Mouse (Mus musculus): ENCODE results near the gene Hs1bp3. TPM values are rescaled to one million over a fixed set of nuclear protein-coding genes. Genes with fewer than 3 reads are reported as not detected.

The Hs1bp3 gene
- total and polyA plus RNA-seq, 2 experiments from 2014 or later: 5.8 to 7.0 TPM

DNA sequence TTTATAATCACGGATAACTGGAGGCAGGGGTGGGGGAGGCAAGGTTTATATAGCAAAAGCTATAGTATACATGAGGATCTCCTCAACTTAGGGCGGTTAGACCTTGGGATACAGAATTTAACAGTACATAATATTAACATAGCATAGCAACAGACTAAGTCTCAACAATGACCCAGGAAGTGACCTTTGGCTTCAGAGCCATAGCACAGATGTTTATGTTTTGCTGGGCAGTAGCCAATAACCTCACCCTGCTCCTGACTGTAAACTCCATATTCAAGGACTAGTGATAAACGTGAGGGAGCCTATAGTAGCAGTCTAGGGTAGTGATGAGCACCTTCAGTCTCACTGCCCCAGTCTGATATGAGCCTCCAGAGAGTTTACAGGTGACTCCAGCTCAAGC is 53.5 kb downstream of the Hs1bp3 start:
- Histone ChIP-seq H3K4me1 (ENCODE audit: insufficient read depth) (no peaks in the 10 kb centered on the region), H3K9ac (no peak overlapping the region)
- WGBS: 74% methylated on average over 3 of the region's 3 CpGs

DNA sequence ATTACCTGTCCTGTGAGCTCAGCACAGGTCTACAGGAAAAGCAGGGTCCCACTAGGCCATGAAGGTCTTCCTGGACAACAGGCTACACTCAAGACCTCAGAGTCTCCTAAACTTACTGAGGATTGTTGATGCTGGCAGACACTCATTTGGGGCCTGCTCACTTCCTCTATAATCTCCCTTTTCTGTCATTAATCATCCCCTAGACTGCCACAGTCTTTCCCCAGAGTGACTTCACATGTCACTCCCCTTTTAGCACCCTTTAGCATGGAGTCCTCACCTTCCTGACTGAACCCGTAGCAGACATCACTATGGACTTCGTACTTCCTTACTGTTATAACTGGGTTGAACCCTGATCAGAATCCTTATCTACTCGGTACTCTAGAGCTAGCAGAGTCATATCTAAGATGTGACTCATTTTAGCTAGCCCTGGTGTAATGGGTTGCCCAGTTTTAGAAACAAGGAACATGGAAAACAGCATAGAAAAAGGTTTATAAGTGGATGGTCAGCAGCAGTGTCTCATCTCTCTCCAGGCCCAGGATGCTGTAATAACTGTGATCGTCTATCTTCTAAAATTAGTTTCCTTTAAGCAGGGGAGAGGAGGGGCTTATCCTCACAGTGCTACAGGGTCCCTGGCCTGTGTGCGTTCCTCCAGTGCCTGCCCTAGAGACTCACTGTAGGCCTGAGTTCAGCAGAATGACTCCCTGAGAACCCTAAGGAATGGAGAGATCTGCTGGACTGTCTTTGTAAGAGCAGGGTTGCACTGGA is 58.7 kb downstream of the Hs1bp3 start:
- H3K9me3 ChIP-seq (ENCODE audit: low read length): no peaks in the 10 kb centered on the region
- H3K27me3 ChIP-seq (ENCODE audit: insufficient read depth, low read length): no peaks in the 10 kb centered on the region
- H3K36me3 ChIP-seq (ENCODE audit: insufficient read depth): no peaks in the 10 kb centered on the region
- H3K4me3 ChIP-seq (ENCODE audit: low read depth, low read length): no peak overlapping the region
- no peak overlapping the region for H3K9ac ChIP-seq
- no peaks in the 10 kb centered on the region for H3K4me1 ChIP-seq (ENCODE audit: insufficient read depth)
- 81% methylated on average over 5 of the region's 5 CpGs for WGBS
- no peak overlapping the region for H3K4me2 ChIP-seq (ENCODE audit: low read depth)
- no peak overlapping the region for H3K27ac ChIP-seq (ENCODE audit: low read depth, low read length)
- TF ChIP-seq CTCF (IDR thresholded peaks at IDR 0.05; ENCODE audit: low read depth): no peak
- DNase-seq (no peak), ATAC-seq (no peak)

More for the DNA sequence above, 53.5 kb downstream of the Hs1bp3 start:
- Histone ChIP-seq H3K4me3 (ENCODE audit: low read depth, low read length) (no peak overlapping the region), H3K4me2 (ENCODE audit: low read depth) (no peak overlapping the region), H3K27ac (ENCODE audit: low read depth, low read length) (no peak overlapping the region), H3K27me3 (ENCODE audit: insufficient read depth, low read length) (no peaks in the 10 kb centered on the region), H3K36me3 (ENCODE audit: insufficient read depth) (no peaks in the 10 kb centered on the region), H3K9me3 (ENCODE audit: low read length) (no peaks in the 10 kb centered on the region)
- TF ChIP-seq CTCF (IDR thresholded peaks at IDR 0.05; ENCODE audit: low read depth): no peak
- ATAC-seq: no peak
- no peak for DNase-seq

GRCm38 (mm10) chr12:8372511-8373180 is 59.4 kb downstream of the Hs1bp3 start:
- H3K9me3 ChIP-seq (ENCODE audit: low read length): no peaks in the 10 kb centered on the region
- H3K4me1 ChIP-seq (ENCODE audit: insufficient read depth): no peaks in the 10 kb centered on the region
- no peak for TF ChIP-seq CTCF (IDR thresholded peaks at IDR 0.05; ENCODE audit: low read depth)
- ATAC-seq (no peak), DNase-seq (no peak)
- WGBS: 84% methylated on average over 7 of the region's 7 CpGs
- no peaks in the 10 kb centered on the region for H3K36me3 ChIP-seq (ENCODE audit: insufficient read depth)
- no peak overlapping the region for H3K27ac ChIP-seq (ENCODE audit: low read depth, low read length)
- no peaks in the 10 kb centered on the region for H3K27me3 ChIP-seq (ENCODE audit: insufficient read depth, low read length)
- no peak overlapping the region for H3K4me3 ChIP-seq (ENCODE audit: low read depth, low read length)
- no peak overlapping the region for H3K9ac ChIP-seq
- no peak overlapping the region for H3K4me2 ChIP-seq (ENCODE audit: low read depth)

DNA sequence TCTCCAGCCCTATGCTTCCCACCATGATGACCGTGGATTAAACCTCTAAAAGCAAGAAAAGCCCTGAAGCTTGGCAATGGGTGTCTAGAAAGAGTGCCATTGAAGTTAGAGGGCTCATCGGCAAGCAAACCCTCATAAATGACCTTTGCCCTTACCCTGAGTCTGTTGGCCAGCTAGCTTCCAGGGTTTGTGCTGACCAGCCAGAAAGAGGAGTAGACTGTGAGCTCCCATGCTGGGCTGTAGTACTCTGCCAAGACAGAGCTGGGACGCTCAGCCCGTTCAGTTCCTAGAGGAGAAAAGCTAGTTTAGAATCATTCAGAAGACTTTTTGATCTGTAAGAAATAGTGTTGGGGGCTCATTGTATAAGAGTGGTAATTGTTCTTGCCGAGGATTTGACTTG is 60.5 kb downstream of the Hs1bp3 start:
- Histone ChIP-seq H3K4me3 (ENCODE audit: low read depth, low read length) (no peak overlapping the region), H3K27me3 (ENCODE audit: insufficient read depth, low read length) (no peaks in the 10 kb centered on the region), H3K4me1 (ENCODE audit: insufficient read depth) (no peaks in the 10 kb centered on the region), H3K36me3 (ENCODE audit: insufficient read depth) (no peaks in the 10 kb centered on the region), H3K4me2 (ENCODE audit: low read depth) (no peak overlapping the region), H3K9ac (no peak overlapping the region), H3K9me3 (ENCODE audit: low read length) (no peaks in the 10 kb centered on the region), H3K27ac (ENCODE audit: low read depth, low read length) (no peak overlapping the region)
- WGBS: 73% methylated on average over 5 of the region's 5 CpGs
- DNase-seq (no peak), ATAC-seq (no peak)
- no peak for TF ChIP-seq CTCF (IDR thresholded peaks at IDR 0.05; ENCODE audit: low read depth)

GRCm38 (mm10) chr12:8377169-8377568 is 63.9 kb downstream of the Hs1bp3 start:
- 74% methylated on average over 1 of the region's 1 CpGs for WGBS
- ATAC-seq: no peak

DNA sequence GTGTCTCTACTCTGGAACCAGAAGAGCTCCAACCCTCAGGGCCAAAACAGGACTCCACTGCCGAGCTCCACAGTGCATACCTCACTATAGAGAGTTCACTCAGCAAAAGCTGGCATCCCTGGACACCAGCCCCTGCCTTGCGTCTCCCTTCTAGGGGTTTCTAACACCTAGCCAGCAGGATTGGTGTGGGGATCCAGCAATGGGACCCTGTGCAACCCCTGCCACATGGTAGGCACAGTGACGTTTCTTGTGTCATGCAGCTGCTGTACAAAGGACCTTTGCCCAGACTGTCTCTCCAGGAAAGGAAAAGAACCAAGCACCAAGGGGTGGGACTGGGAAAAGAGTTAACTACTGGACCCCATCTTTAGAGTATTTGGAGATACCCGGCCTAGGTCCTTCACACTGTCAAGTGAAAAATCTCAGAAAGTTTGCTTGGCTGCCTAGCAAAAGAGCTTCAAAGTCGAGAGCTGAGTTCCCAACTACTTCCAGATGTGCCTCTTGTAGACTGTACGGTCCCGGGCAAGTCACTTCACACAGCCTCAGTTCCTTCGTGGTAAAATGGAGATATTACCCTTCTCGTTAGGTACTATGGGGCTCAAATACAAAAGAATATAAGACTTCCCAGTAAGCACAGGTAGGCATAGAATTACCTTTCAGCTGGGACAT is 64.9 kb downstream of the Hs1bp3 start:
- no peak overlapping the region for H3K4me2 ChIP-seq (ENCODE audit: low read depth)
- H3K27ac ChIP-seq (ENCODE audit: low read depth, low read length): no peak overlapping the region
- no peak for TF ChIP-seq CTCF (IDR thresholded peaks at IDR 0.05; ENCODE audit: low read depth)
- WGBS: 86% methylated on average over 9 of the region's 9 CpGs
- ATAC-seq: no peak
- no peaks in the 10 kb centered on the region for H3K9me3 ChIP-seq (ENCODE audit: low read length)
- DNase-seq: no peak
- no peaks in the 10 kb centered on the region for H3K36me3 ChIP-seq (ENCODE audit: insufficient read depth)
- no peaks in the 10 kb centered on the region for H3K4me1 ChIP-seq (ENCODE audit: insufficient read depth)
- no peaks in the 10 kb centered on the region for H3K27me3 ChIP-seq (ENCODE audit: insufficient read depth, low read length)
- no peak overlapping the region for H3K9ac ChIP-seq
- no peak overlapping the region for H3K4me3 ChIP-seq (ENCODE audit: low read depth, low read length)

More at GRCm38 (mm10) chr12:8377169-8377568, 63.9 kb downstream of the Hs1bp3 start:
- H3K4me2 ChIP-seq (ENCODE audit: low read depth): no peak overlapping the region
- H3K27me3 ChIP-seq (ENCODE audit: insufficient read depth, low read length): no peaks in the 10 kb centered on the region
- no peak for DNase-seq
- H3K4me1 ChIP-seq (ENCODE audit: insufficient read depth): no peaks in the 10 kb centered on the region
- H3K9me3 ChIP-seq (ENCODE audit: low read length): no peaks in the 10 kb centered on the region
- TF ChIP-seq CTCF (IDR thresholded peaks at IDR 0.05; ENCODE audit: low read depth): no peak
- H3K4me3 ChIP-seq (ENCODE audit: low read depth, low read length): no peak overlapping the region
- no peak overlapping the region for H3K27ac ChIP-seq (ENCODE audit: low read depth, low read length)
- no peak overlapping the region for H3K9ac ChIP-seq
- no peaks in the 10 kb centered on the region for H3K36me3 ChIP-seq (ENCODE audit: insufficient read depth)
